Mouse (Mus musculus) left cerebral cortex, postnatal 36 days (tissue): Measurements from ENCODE around the gene Slfn5. TPM values are rescaled to one million over a fixed set of nuclear protein-coding genes. Genes with fewer than 3 reads are reported as not detected.
"Not testable (repeated sequence)": the region's sequence is repeated elsewhere in the genome, so short reads cannot be mapped to it uniquely, and the experiment has no call there.

ENCODE experiments used
- DNase-seq, 2 experiments: peaks; one replicate each; pipeline ENCODE4 v3.0.0; 2021 to 2022; ENCODE audit warnings: low spot score in 2 of 2, mixed read lengths in 1 of 2
- intact Hi-C: fragments of 180-260 bp; cut with DNase I; formaldehyde crosslinking; loops from one replicate; pipeline ENCODE4 v1.15.1; 2025
- microRNA-seq: library from miRNA; unstranded; fragments of <30 nt; microRNA quantifications from one replicate; pipeline ENCODE4 v1.2.0, GENCODE M21; 2022
- total RNA-seq, 2 experiments: library from RNA; stranded (reverse); gene quantifications; 2 replicates each; pipeline ENCODE4 v1.2.3; 2021

The Slfn5 gene
- total RNA-seq, 2 experiments from 2014 or later: 4.1 to 4.3 TPM

- DNase-seq, intact Hi-C loops: not testable (repeated sequence)
Observed at GRCm38 (mm10) chr11:82990612-82991385, 39.6 kb downstream of the Slfn5 start.

GRCm38 (mm10) chr11:82991469-82992166, 40.5 kb downstream of the Slfn5 start, which contains the start of gene Slfn9:
TSS of gene Slfn9 (minus strand) at chr11:82991830.
- intact Hi-C loops: no loop called here
- DNase-seq: peak; percentile 19 to 22

- no peak for DNase-seq
Observed at GRCm38 (mm10) chr11:83013356-83013755, 62.2 kb downstream of the Slfn5 start.

More at GRCm38 (mm10) chr11:83013356-83013755, 62.2 kb downstream of the Slfn5 start:
- intact Hi-C loops: no loop called here

Small RNA genes within 50 kb of the gene (microRNA-seq; reads per million reads assigned to microRNA genes)
- not detected for gene Mir7679

Other genes with a start within 250 kb of the Slfn5 start
- under 1 TPM; 0.27 to 0.35 TPM for gene Cct6b, start 187.0 kb upstream of the Slfn5 start, total RNA-seq
- gene Zfp830, start 187.0 kb upstream of the Slfn5 start, total RNA-seq: 10 to 100 TPM; 15.4 to 15.8 TPM
- 10 to 100 TPM; 18.6 to 24.9 TPM for gene Lig3, start 170.2 kb upstream of the Slfn5 start, total RNA-seq
- 10 to 100 TPM in 1 of 2 experiments, 1 to 10 TPM in 1; 9.2 to 10.3 TPM for gene Rffl, start 80.1 kb upstream of the Slfn5 start, total RNA-seq
- gene Rad51d, start 60.7 kb upstream of the Slfn5 start, total RNA-seq: 10 to 100 TPM; 18.0 to 21.0 TPM
- gene Fndc8, start 59.2 kb upstream of the Slfn5 start, total RNA-seq: not detected
- 10 to 100 TPM; 30.6 to 44.8 TPM for gene Nle1, start 42.9 kb upstream of the Slfn5 start, total RNA-seq
- 1 to 10 TPM; 1.2 to 2.3 TPM for gene Unc45b, start 40.8 kb upstream of the Slfn5 start, total RNA-seq
- under 1 TPM; 0.30 to 0.36 TPM for gene Slfn9, start 40.5 kb downstream of the Slfn5 start, total RNA-seq
- under 1 TPM; 0.34 to 0.39 TPM for gene Slfn8, start 69.5 kb downstream of the Slfn5 start, total RNA-seq
- gene Slfn2, start 113.8 kb downstream of the Slfn5 start, total RNA-seq: 1 to 10 TPM; 1.1 to 1.8 TPM
- not detected for gene Slfn1, start 165.5 kb downstream of the Slfn5 start, total RNA-seq
- gene Slfn4, start 223.8 kb downstream of the Slfn5 start, total RNA-seq: not detected
- gene Slfn3, start 240.0 kb downstream of the Slfn5 start, total RNA-seq: 1 to 10 TPM in 1 of 2 experiments, under 1 TPM in 1; 0.37 to 1.0 TPM